Mouse (Mus musculus): Measurements from ENCODE around the gene Mtmr12. TPM values are rescaled to one million over a fixed set of nuclear protein-coding genes. Genes with fewer than 3 reads are reported as not detected.

The Mtmr12 gene
- polyA plus RNA-seq, 1 experiment from 2014 or later = 8.2 TPM

MicroRNAs within 50 kb of the gene (microRNA counts, 519-probe panel; counts per million panel counts)
- not detected for microRNA mmu-miR-1898

Small RNA genes lying within 50 kb of the gene (microRNA-seq; reads per million reads assigned to microRNA genes)
- not detected for gene Mir1898

Other genes starting within 250 kb of the Mtmr12 start
- 534 and 557 TPM in 2 replicates for gene Sub1, start 208.0 kb upstream of the Mtmr12 start, polyA plus RNA-seq (2014; fragmentation: Nextera tagmentation; extraction: Ambion mirVana)
- 169 and 182 TPM in 2 replicates for gene Zfr, start 87.2 kb upstream of the Mtmr12 start, polyA plus RNA-seq (2014; fragmentation: Nextera tagmentation; extraction: Ambion mirVana)
- gene Golph3, start 116.4 kb downstream of the Mtmr12 start, polyA plus RNA-seq (2014; fragmentation: Nextera tagmentation; extraction: Ambion mirVana) = 83.0 and 88.5 TPM in 2 replicates
- 1.2 and 1.6 TPM in 2 replicates for gene 1810049J17Rik, start 116.9 kb downstream of the Mtmr12 start, polyA plus RNA-seq (2014; fragmentation: Nextera tagmentation; extraction: Ambion mirVana)

All from forebrain, embryonic 14.5 days (tissue).